Mouse (Mus musculus) liver, postnatal 0 days (tissue): ENCODE measurements at regions not wholly inside any gene's neighbourhood (a gene's known extent, or its start where the extent isn't known, plus 50 kb on each side); places are given as distances from the start of the nearest gene placed in this dataset.

ENCODE experiments used
- ATAC-seq: fragments of 200-750 bp; cut with Nextera tagmentation; 2 replicates; pipeline ENCODE4 v1.8.0; 2017; ENCODE audit warnings: mild to moderate bottlenecking, moderate library complexity
- DNase-seq: peaks from one replicate; pipeline ENCODE4 v3.0.0-alpha.2; 2016
- H3K27ac ChIP-seq: fragments of 300-500 bp; sonication (generic); 2 replicates; pipeline ENCODE4 v1.5.1; 2014; ENCODE audit warnings: antibody characterized with exemption, moderate library complexity, mild to moderate bottlenecking, low read depth
- H3K27me3 ChIP-seq: fragments of 300-500 bp; sonication (generic); 2 replicates; pipeline ENCODE4 v1.6.1; 2014; ENCODE audit warnings: low read length, control low read depth, mixed read lengths; ENCODE audit not compliant: insufficient read depth
- H3K36me3 ChIP-seq: fragments of 300-500 bp; sonication (generic); replicated peaks from 2 replicates; pipeline ENCODE4 v1.6.1; 2014; ENCODE audit warnings: mild to moderate bottlenecking, control low read depth, low read length, moderate library complexity, mixed read lengths; ENCODE audit not compliant: insufficient read depth
- H3K4me1 ChIP-seq: fragments of 300-500 bp; sonication (generic); 2 replicates; pipeline ENCODE4 v1.6.1; 2014; ENCODE audit warnings: antibody characterized with exemption, mild to moderate bottlenecking, control low read depth; ENCODE audit not compliant: insufficient read depth
- H3K4me2 ChIP-seq: fragments of 300-500 bp; sonication (generic); 2 replicates; pipeline ENCODE4 v1.6.1; 2014; ENCODE audit warnings: low read depth, mild to moderate bottlenecking, low read length, moderate library complexity, mixed read lengths
- H3K4me3 ChIP-seq: fragments of 300-500 bp; sonication (generic); 2 replicates; pipeline ENCODE4 v1.5.1; 2014; ENCODE audit warnings: low read depth, low read length
- H3K9ac ChIP-seq: fragments of 300-500 bp; sonication (generic); replicated peaks from 2 replicates; pipeline ENCODE4 v1.6.1; 2014; ENCODE audit warnings: mild to moderate bottlenecking, moderate library complexity
- H3K9me3 ChIP-seq: fragments of 300-500 bp; sonication (generic); 2 replicates; pipeline ENCODE4 v1.6.1; 2016; ENCODE audit warnings: mild to moderate bottlenecking, control low read depth, low read length, mixed read lengths
- CTCF ChIP-seq: sonication (generic); IDR thresholded peaks from 2 replicates; pipeline ENCODE4 v1.5.1; 2016; ENCODE audit warnings: antibody characterized with exemption, low read depth
- EP300 ChIP-seq: IDR thresholded peaks from 2 replicates; pipeline ENCODE4 v1.6.1; 2016; ENCODE audit warnings: antibody characterized with exemption, low read depth, mild to moderate bottlenecking
- WGBS: fragments of 180-500 bp; shearing (Covaris S2); extraction: QIAGEN DNeasy Blood & Tissue Kit; methylation state at CpG from one replicate; pipeline ENCODE4 v1.1.7; 2014; ENCODE audit not compliant: insufficient replicate concordance; 5-methylcytosine and 5-hydroxymethylcytosine counted together

DNA sequence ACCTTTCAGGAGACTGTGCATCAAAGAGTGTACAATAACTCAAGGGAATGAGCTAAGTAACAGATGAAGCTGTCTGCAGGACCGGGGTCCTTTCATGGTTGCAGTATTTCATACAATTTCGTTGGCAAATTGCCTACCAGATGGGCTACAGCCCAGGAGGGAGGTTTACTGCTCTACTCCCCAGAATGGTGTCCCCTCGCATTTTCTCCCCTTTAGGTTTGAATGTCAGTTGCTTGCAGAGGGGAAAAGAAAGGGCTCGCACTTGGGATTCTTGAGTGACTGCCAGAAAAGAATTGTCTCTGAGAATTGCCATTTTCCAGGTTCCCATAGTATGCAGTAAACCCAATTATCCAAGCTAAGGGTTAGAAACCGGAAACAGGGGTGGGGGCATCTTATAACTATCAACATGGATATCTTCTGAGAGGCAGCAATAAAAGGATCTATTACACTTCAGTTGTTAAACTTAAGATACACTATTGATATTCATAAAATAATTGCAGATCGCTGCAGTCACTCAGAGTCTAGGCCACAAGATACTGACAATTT, 185.7 kb downstream of the Vgll3 start:
- WGBS, result 69% methylated on average over 6 of the region's 6 CpGs
- Histone ChIP-seq H3K9ac (no peak overlapping the region), H3K36me3 (no peaks in the 10 kb centered on the region), H3K27me3 (no peaks in the 10 kb centered on the region), H3K4me3 (no peak overlapping the region), H3K9me3 (no peaks in the 10 kb centered on the region), H3K4me2 (no peak overlapping the region), H3K27ac (no peak overlapping the region), H3K4me1 (no peaks in the 10 kb centered on the region)
- no peak for TF ChIP-seq CTCF
- no peak for TF ChIP-seq EP300
- DNase-seq, result no peak
- no peak for ATAC-seq

GRCm38 (mm10) chr16:66004689-66005088, 189.6 kb downstream of the Vgll3 start:
- H3K4me1 ChIP-seq, result no peaks in the 10 kb centered on the region
- TF ChIP-seq CTCF (no peak), EP300 (no peak)
- H3K4me2 ChIP-seq, result no peak overlapping the region
- H3K4me3 ChIP-seq, result no peak overlapping the region
- H3K27me3 ChIP-seq, result no peaks in the 10 kb centered on the region
- no peaks in the 10 kb centered on the region for H3K36me3 ChIP-seq
- no peak overlapping the region for H3K27ac ChIP-seq
- ATAC-seq (no peak), DNase-seq (no peak)
- H3K9ac ChIP-seq, result no peak overlapping the region
- H3K9me3 ChIP-seq, result no peaks in the 10 kb centered on the region
- WGBS, result 68% methylated on average over 9 of the region's 9 CpGs

- Histone ChIP-seq H3K27me3 (no peaks in the 10 kb centered on the region), H3K4me3 (no peak overlapping the region), H3K9ac (no peak overlapping the region), H3K27ac (no peak overlapping the region), H3K9me3 (no peaks in the 10 kb centered on the region), H3K36me3 (no peaks in the 10 kb centered on the region), H3K4me1 (no peaks in the 10 kb centered on the region), H3K4me2 (no peak overlapping the region)
- ATAC-seq (no peak), DNase-seq (no peak)
- WGBS, result 43% methylated on average over 7 of the region's 7 CpGs
- TF ChIP-seq CTCF, result peak; percentile 63
- TF ChIP-seq EP300, result no peak
These were observed 191.0 kb downstream of the Vgll3 start for GRCm38 (mm10) chr16:66005954-66006580.

DNA sequence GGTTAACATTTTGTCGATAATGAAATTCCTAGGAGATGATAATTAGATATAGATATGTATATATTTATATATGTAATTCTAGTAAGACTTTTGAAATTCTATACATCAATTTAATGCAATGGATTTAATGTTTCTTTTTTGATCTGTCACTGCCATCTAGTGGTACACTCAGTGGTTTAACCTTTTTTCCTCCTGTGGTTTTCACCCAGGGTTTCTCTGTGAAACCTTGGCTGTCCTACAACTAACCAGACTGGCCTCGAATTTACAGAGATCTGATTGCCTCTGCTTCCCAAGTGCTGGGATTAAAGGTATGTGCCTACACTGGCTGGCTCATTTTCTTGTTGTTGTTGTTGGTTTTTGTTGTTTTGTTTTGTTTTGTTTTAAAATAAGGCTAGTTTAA, 198.6 kb downstream of the Vgll3 start:
- Histone ChIP-seq H3K4me3 (no peak overlapping the region), H3K27ac (no peak overlapping the region), H3K9ac (no peak overlapping the region), H3K36me3 (no peaks in the 10 kb centered on the region), H3K4me2 (no peak overlapping the region), H3K27me3 (no peaks in the 10 kb centered on the region), H3K4me1 (no peaks in the 10 kb centered on the region), H3K9me3 (no peaks in the 10 kb centered on the region)
- DNase-seq (no peak), ATAC-seq (no peak)
- WGBS, result 14% methylated on average over 2 of the region's 2 CpGs
- TF ChIP-seq EP300, result no peak
- TF ChIP-seq CTCF, result peak; percentile 56

- no peaks in the 10 kb centered on the region for H3K36me3 ChIP-seq
- H3K4me1 ChIP-seq, result no peaks in the 10 kb centered on the region
- H3K9me3 ChIP-seq, result no peaks in the 10 kb centered on the region
- TF ChIP-seq CTCF (no peak), EP300 (no peak)
- ATAC-seq (no peak), DNase-seq (no peak)
- 41% methylated on average over 5 of the region's 5 CpGs for WGBS
- H3K27ac ChIP-seq, result no peak overlapping the region
- no peak overlapping the region for H3K4me3 ChIP-seq
- no peak overlapping the region for H3K4me2 ChIP-seq
- no peaks in the 10 kb centered on the region for H3K27me3 ChIP-seq
- no peak overlapping the region for H3K9ac ChIP-seq
These were observed 200.0 kb downstream of the Vgll3 start for GRCm38 (mm10) chr16:66014861-66015602.

DNA sequence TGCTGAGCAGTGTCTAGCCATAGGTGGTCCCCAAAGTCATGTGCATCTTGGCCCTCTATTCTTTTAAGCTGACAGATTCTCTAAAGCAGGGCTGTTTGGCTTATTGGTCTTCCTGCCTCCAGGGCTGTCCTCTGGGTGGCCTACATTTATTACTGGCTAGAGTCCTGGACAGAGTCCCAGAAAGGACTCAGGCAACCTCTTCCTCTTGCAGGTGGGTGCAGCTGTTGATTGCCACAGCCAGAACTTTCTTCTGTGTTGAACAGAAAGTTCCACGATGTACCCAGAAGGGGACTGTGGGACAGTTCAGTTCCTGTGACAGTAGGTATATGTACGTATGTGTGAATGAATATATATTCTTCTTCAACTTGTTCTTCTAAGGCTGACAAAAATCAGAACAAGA, 202.0 kb downstream of the Vgll3 start:
- Histone ChIP-seq H3K9me3 (no peaks in the 10 kb centered on the region), H3K4me2 (no peak overlapping the region), H3K9ac (no peak overlapping the region), H3K36me3 (no peaks in the 10 kb centered on the region), H3K4me1 (no peaks in the 10 kb centered on the region), H3K27me3 (no peaks in the 10 kb centered on the region), H3K27ac (no peak overlapping the region), H3K4me3 (no peak overlapping the region)
- no peak for DNase-seq
- TF ChIP-seq EP300 (no peak), CTCF (no peak)
- 75% methylated on average over 2 of the region's 2 CpGs for WGBS
- no peak for ATAC-seq
